Mouse (Mus musculus): Measurements from ENCODE around the gene F9. TPM values are rescaled to one million over a fixed set of nuclear protein-coding genes. Genes with fewer than 3 reads are reported as not detected.

The F9 gene
- polyA plus RNA-seq, 1 experiment from 2014 or later, result 0.58 TPM

Other genes with a start within 250 kb of the F9 start
- gene Mcf2, start 179.6 kb downstream of the F9 start, polyA plus RNA-seq (2016; fragmentation: Nextera tagmentation; extraction: Ambion mirVana), result 0.04 and 0.13 TPM in 2 replicates

Measured in liver, embryonic 12.5 days (tissue).